Mouse (Mus musculus): ENCODE data around the gene Akap2.

Gene Akap2

GRCm38 (mm10) chr4:57916711-57917110 is 199.3 kb downstream of the Akap2 start:
- no peak for DNase-seq

GRCm38 (mm10) chr4:57919494-57920423 is 202.3 kb downstream of the Akap2 start:
- DNase-seq = no peak

DNA sequence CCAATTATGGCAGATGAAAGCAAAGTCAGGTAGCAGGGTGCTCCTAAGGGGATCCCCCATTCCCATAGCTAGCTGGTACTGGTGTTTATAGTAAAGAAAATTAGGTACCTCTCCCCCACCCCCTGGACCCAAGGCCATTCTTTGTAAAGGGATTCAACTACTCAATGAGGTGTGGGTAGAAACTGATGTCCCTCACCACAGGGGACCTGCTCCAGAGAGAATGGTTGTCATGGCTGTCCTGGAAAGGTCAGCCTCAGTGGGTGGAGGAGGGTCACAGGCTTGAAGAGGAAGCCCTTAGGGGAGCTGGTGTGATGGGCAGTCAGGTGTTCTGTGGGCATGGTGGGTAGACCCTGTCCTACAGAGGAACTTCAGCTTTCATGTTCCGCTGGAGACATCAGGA is 203.1 kb downstream of the Akap2 start:
- no peak for DNase-seq

GRCm38 (mm10) chr4:57922171-57922570 is 204.7 kb downstream of the Akap2 start:
- DNase-seq = no peak

- DNase-seq = no peak
These were observed 207.2 kb downstream of the Akap2 start for GRCm38 (mm10) chr4:57924556-57925071.

DNA sequence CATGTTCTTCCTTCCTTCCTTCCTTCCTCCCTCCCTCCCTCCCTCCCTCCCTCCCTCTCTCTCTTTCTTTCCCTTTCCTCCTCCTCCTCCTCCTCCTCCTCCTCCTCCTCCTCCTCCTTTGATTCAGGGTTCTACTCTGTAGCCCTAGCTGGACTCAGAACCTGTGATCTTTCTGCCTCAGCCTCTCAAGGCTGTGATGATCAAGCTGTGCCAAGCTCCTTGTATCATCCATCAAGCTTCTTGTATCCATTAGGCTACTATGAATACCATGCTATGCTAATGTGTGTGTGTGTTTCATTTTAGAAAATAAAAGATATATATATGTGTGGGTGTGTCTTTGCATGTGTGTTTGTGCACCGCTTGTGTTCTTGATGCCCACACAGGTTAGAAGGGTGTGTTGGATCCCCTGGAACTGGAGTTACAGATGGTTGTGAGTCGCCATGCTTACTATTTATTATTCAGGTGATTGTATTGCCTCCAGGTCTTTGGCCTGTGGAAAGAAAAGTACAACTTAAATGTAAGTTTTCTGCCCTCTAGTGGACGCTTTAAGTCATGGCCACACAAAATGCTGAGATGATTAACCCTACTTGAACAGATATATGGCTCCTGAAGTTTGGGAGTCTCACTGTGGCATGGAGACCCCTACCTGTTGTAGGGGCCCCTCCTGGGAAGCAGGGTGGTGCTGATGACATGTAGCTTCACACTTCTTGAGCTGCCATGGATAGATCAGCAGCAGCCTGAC is 210.2 kb downstream of the Akap2 start:
- DNase-seq = no peak

DNA sequence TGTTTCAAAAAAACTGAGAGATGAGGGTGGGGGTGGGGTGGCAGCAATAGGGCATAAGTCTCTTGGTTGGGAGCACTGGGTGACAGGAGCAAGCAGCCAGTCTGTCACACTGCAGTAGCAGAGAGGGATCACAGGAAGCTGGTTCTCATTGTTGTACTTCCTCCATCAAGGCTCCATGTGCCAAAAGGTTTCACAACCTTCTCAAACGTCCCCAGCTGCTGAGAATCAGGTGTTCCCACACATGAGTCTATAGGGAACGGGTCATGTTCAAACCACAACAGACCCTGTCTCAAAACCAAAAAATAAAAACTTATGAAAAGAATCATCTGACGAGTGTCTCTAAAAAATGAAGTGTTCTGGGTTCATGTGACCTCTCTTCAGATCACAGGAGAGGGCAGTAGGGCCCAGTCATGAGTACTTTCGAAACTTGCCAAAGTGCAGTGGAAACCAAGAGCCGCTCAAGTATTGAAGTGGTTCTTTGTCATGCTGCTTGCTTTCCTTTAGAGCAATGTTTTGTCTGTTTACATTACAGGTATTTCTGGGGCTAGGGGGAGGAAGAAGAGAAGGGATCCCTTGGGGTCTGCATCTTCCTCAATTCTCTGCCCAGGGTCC is 213.2 kb downstream of the Akap2 start:
- DNase-seq = no peak

DNA sequence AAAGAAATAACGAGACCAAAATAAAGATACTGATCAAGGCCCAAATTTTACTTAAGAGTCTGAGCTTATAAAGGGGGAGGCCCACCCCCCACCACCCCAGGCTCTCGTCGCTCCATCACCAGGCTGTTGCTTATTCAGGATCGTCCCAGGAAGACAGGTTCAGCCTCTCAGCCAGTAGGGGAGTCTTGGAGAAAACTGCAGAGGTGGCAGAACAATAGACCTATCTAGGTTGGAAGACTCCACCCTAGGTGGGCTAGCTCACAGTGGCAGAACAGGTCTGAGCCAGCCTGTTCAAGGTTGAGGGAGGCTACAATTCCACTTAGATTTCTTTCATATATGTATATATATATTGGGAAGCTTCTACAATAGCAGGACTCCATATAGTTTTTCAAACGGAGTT is 216.7 kb downstream of the Akap2 start:
- no peak for DNase-seq

DNA sequence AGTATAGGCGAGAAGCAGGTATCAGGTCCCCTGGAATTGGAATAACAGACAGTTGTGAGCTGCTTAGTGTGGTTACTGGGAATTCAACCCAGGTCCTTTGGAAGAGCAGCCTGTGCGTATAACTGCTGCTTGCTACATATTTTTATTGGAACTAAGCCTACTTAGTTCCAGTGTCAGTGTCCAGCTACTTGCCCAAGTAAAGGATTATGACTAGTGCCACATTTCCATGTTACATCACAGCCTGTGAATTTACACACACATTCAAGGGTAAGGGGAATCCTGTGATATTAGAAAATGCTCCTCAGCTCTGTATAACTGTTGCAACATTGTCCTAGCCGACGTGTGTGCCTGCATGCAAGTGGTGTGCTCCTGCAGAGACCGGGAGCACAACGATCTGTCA is 219.8 kb downstream of the Akap2 start:
- DNase-seq = no peak

DNA sequence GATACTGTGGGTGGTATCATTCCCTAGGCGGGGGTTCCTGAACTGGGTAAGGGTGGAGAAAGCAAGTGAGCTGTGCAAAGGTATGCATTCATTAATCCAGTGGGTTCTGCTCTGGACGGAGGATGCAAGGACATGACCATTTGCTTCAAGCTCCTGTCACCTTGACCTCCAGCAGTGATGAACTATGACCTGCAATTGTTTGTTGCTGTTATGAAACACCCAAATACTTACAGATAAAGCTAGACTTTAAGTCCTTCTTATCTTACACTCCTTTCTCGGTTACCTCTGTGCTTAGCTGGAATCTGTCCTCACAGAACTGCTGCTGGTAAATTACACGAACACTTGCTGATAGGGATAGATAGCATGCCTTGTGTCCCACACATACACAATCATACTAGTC is 223.2 kb downstream of the Akap2 start:
- DNase-seq = no peak

DNA sequence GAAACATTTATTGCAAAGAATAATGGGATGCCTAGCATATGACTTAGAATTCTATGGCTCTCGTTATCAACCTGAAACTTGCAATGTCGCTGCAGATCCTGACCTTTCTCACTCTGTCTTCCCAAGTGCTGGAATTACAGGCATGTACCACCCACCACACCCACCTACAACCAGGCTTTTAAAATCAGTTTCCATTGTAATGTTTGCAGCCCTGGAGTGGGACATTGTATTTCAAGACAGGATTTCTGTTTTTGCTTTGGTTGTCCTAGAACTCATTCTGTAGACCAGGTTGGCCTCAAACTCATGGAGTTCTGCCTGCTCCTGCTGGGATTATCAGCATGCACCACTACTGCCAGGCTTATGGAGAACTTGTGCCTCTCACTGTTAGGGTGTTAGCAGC is 225.4 kb downstream of the Akap2 start:
- no peak for DNase-seq

Data from right cerebral cortex, postnatal 14 days (tissue).